Mouse (Mus musculus) intestine, postnatal 0 days (tissue): ENCODE data around the gene S100a14. TPM values are rescaled to one million over a fixed set of nuclear protein-coding genes. Genes with fewer than 3 reads are reported as not detected.

Experiments
- ATAC-seq: fragments of 200-750 bp; cut with Nextera tagmentation; 2 replicates; pipeline ENCODE4 v1.8.0; 2017; ENCODE audit warnings: mild to moderate bottlenecking, moderate TSS enrichment, moderate library complexity
- H3K27ac ChIP-seq: fragments of 300-500 bp; sonication (generic); 2 replicates; pipeline ENCODE4 v1.5.1; 2014; ENCODE audit warnings: mild to moderate bottlenecking, low read depth, low read length, moderate library complexity
- H3K27me3 ChIP-seq: fragments of 300-500 bp; sonication (generic); replicated peaks from 2 replicates; pipeline ENCODE4 v1.6.1; 2014; ENCODE audit warnings: low read length, mixed read lengths; ENCODE audit not compliant: control insufficient read depth, insufficient read depth
- H3K36me3 ChIP-seq: fragments of 300-500 bp; sonication (generic); 2 replicates; pipeline ENCODE4 v1.6.1; 2014; ENCODE audit warnings: mild to moderate bottlenecking, moderate library complexity; ENCODE audit not compliant: control insufficient read depth, insufficient read depth
- H3K4me1 ChIP-seq: fragments of 300-500 bp; sonication (generic); replicated peaks from 2 replicates; pipeline ENCODE4 v1.6.1; 2014; ENCODE audit warnings: antibody characterized with exemption, low read length, mixed read lengths; ENCODE audit not compliant: control insufficient read depth, insufficient read depth
- H3K4me2 ChIP-seq: fragments of 300-500 bp; sonication (generic); replicated peaks from 2 replicates; pipeline ENCODE4 v1.6.1; 2014; ENCODE audit warnings: low read depth, mild to moderate bottlenecking, moderate library complexity
- H3K4me3 ChIP-seq: fragments of 300-500 bp; sonication (generic); 2 replicates; pipeline ENCODE4 v1.5.1; 2014; ENCODE audit warnings: low read depth, low read length
- H3K9ac ChIP-seq: fragments of 300-500 bp; sonication (generic); 2 replicates; pipeline ENCODE4 v1.6.1; 2014; ENCODE audit warnings: mild to moderate bottlenecking, low read depth, low read length
- H3K9me3 ChIP-seq: fragments of 300-500 bp; sonication (generic); 2 replicates; pipeline ENCODE4 v1.6.1; 2016; ENCODE audit warnings: mixed run types; ENCODE audit not compliant: control insufficient read depth
- CTCF ChIP-seq: sonication (generic); IDR thresholded peaks from 2 replicates; pipeline ENCODE4 v1.5.1; 2016; ENCODE audit warnings: low read depth, mild to moderate bottlenecking, control low read depth, antibody characterized with exemption, moderate library complexity
- WGBS: fragments of 180-500 bp; shearing (Covaris S2); extraction: QIAGEN DNeasy Blood & Tissue Kit; methylation state at CpG from one replicate; pipeline ENCODE4 v1.1.7; 2014; 5-methylcytosine and 5-hydroxymethylcytosine counted together
- polyA plus RNA-seq: library from polyadenylated mRNA; unstranded; fragments of >200 nt; fragmentation: Nextera tagmentation; extraction: Ambion mirVana; gene quantifications from 2 replicates; pipeline ENCODE4 v1.2.1, GENCODE M21; 2015

S100a14 gene
- polyA plus RNA-seq, 1 experiment from 2014 or later = 1.1 TPM

- H3K9me3 ChIP-seq = no peaks in the 10 kb centered on the region
- peaks cover 45% of the 10 kb centered on the region for H3K36me3 ChIP-seq
- H3K27ac ChIP-seq = no peak overlapping the region
- 90% methylated on average over 7 of the region's 7 CpGs for WGBS
- no peaks in the 10 kb centered on the region for H3K27me3 ChIP-seq
- no peak overlapping the region for H3K9ac ChIP-seq
- ATAC-seq = no peak
- H3K4me2 ChIP-seq = no peak overlapping the region
- no peak for TF ChIP-seq CTCF
- no peak overlapping the region for H3K4me3 ChIP-seq
- no peaks in the 10 kb centered on the region for H3K4me1 ChIP-seq
These were observed 30.7 kb upstream of the S100a14 start for GRCm38 (mm10) chr3:90495850-90496525.

GRCm38 (mm10) chr3:90497597-90497996 is 29.1 kb upstream of the S100a14 start:
- no peak for ATAC-seq
- no peaks in the 10 kb centered on the region for H3K27me3 ChIP-seq
- H3K27ac ChIP-seq = no peak overlapping the region
- H3K4me2 ChIP-seq = no peak overlapping the region
- H3K9me3 ChIP-seq = no peaks in the 10 kb centered on the region
- H3K4me3 ChIP-seq = no peak overlapping the region
- no peak overlapping the region for H3K9ac ChIP-seq
- TF ChIP-seq CTCF = no peak
- H3K36me3 ChIP-seq = peaks cover 61% of the 10 kb centered on the region
- H3K4me1 ChIP-seq = no peaks in the 10 kb centered on the region

GRCm38 (mm10) chr3:90503444-90503843 is 23.2 kb upstream of the S100a14 start:
- no peak for ATAC-seq
- Histone ChIP-seq H3K4me3 (no peak overlapping the region), H3K36me3 (peaks cover 70% of the 10 kb centered on the region), H3K9ac (no peak overlapping the region), H3K4me1 (peaks cover 5% of the 10 kb centered on the region; the same call in 1 of the 2 replicates), H3K27me3 (no peaks in the 10 kb centered on the region), H3K27ac (no peak overlapping the region), H3K9me3 (no peaks in the 10 kb centered on the region), H3K4me2 (no peak overlapping the region)
- WGBS = 53% methylated on average over 4 of the region's 4 CpGs
- TF ChIP-seq CTCF = no peak

- no peaks in the 10 kb centered on the region for H3K27me3 ChIP-seq
- peaks cover 5% of the 10 kb centered on the region; the same call in 1 of the 2 replicates for H3K4me1 ChIP-seq
- no peak for ATAC-seq
- TF ChIP-seq CTCF = no peak
- H3K9me3 ChIP-seq = no peaks in the 10 kb centered on the region
- no peak overlapping the region for H3K27ac ChIP-seq
- H3K9ac ChIP-seq = no peak overlapping the region
- 92% methylated on average over 5 of the region's 5 CpGs for WGBS
- H3K36me3 ChIP-seq = peaks cover 55% of the 10 kb centered on the region
- no peak overlapping the region for H3K4me3 ChIP-seq
- H3K4me2 ChIP-seq = no peak overlapping the region
These were observed 21.4 kb upstream of the S100a14 start for GRCm38 (mm10) chr3:90505216-90505615.

GRCm38 (mm10) chr3:90506362-90506761 is 20.3 kb upstream of the S100a14 start:
- Histone ChIP-seq H3K4me2 (no peak overlapping the region), H3K4me1 (peaks cover 5% of the 10 kb centered on the region; the same call in 1 of the 2 replicates), H3K36me3 (peaks cover 46% of the 10 kb centered on the region), H3K27ac (no peak overlapping the region), H3K4me3 (no peak overlapping the region), H3K9ac (no peak overlapping the region), H3K9me3 (no peaks in the 10 kb centered on the region), H3K27me3 (no peaks in the 10 kb centered on the region)
- ATAC-seq = no peak
- 65% methylated on average over 3 of the region's 3 CpGs for WGBS
- no peak for TF ChIP-seq CTCF

- peak overlapping the region; percentile 94 for H3K4me3 ChIP-seq
- peak overlapping the region; percentile 78 for H3K4me2 ChIP-seq
- H3K27me3 ChIP-seq = no peaks in the 10 kb centered on the region
- H3K9me3 ChIP-seq = no peaks in the 10 kb centered on the region
- H3K4me1 ChIP-seq = peaks cover 5% of the 10 kb centered on the region; the same call in 1 of the 2 replicates
- 0 out of 2 replicates have a peak, but pooled peaks have one; percentile 23 for TF ChIP-seq CTCF
- peaks cover 26% of the 10 kb centered on the region for H3K36me3 ChIP-seq
- peak overlapping the region; percentile 99 for H3K9ac ChIP-seq
- peak overlapping the region; percentile 95 for H3K27ac ChIP-seq
- ATAC-seq = no peak
- WGBS = 1% methylated on average over 20 of the region's 20 CpGs
These were observed 18.2 kb upstream of the S100a14 start for GRCm38 (mm10) chr3:90508287-90508949.
